Mouse (Mus musculus) embryonic facial prominence, embryonic 11.5 days (tissue): Measurements from ENCODE around the gene Vdr. TPM values are rescaled to one million over a fixed set of nuclear protein-coding genes. Genes with fewer than 3 reads are reported as not detected.

Source experiments
- ATAC-seq: fragments of 200-750 bp; cut with Nextera tagmentation; replicated peaks from 2 replicates; pipeline ENCODE4 v1.8.0; 2017; ENCODE audit warnings: low read depth; ENCODE audit not compliant: insufficient number of reproducible peaks, low FRiP score, low TSS enrichment
- DNase-seq: peaks from one replicate; pipeline ENCODE4 v3.0.0-alpha.2; 2015; ENCODE audit warnings: low spot score
- H3K27ac ChIP-seq: fragments of 300-500 bp; sonication (generic); replicated peaks from 2 replicates; pipeline ENCODE4 v1.5.1; 2014; ENCODE audit warnings: mild to moderate bottlenecking, low read depth, low read length, control low read depth
- H3K27me3 ChIP-seq: fragments of 300-500 bp; sonication (generic); 2 replicates; pipeline ENCODE4 v1.6.1; 2014; ENCODE audit warnings: mild to moderate bottlenecking, low read length, moderate library complexity, mixed read lengths; ENCODE audit not compliant: control insufficient read depth, insufficient read depth
- H3K36me3 ChIP-seq: fragments of 300-500 bp; sonication (generic); replicated peaks from 2 replicates; pipeline ENCODE4 v1.6.1; 2014; ENCODE audit warnings: low read depth, mild to moderate bottlenecking, low read length, moderate library complexity, mixed read lengths; ENCODE audit not compliant: control insufficient read depth, insufficient read depth
- H3K4me1 ChIP-seq: fragments of 300-500 bp; sonication (generic); 2 replicates; pipeline ENCODE4 v1.6.1; 2014; ENCODE audit warnings: low read length, mixed read lengths; ENCODE audit not compliant: control insufficient read depth, insufficient read depth
- H3K4me2 ChIP-seq: fragments of 300-500 bp; sonication (generic); 2 replicates; pipeline ENCODE4 v1.6.1; 2014; ENCODE audit warnings: low read depth, mild to moderate bottlenecking, control low read depth, low read length, moderate library complexity
- H3K4me3 ChIP-seq: fragments of 300-500 bp; sonication (generic); 2 replicates; pipeline ENCODE4 v1.5.1; 2014; ENCODE audit warnings: low read depth, low read length, control low read depth
- H3K9ac ChIP-seq: fragments of 300-500 bp; sonication (generic); replicated peaks from 2 replicates; pipeline ENCODE4 v1.6.1; 2014; ENCODE audit warnings: mild to moderate bottlenecking, control low read depth, low read length
- H3K9me3 ChIP-seq: fragments of 300-500 bp; sonication (generic); replicated peaks from 2 replicates; pipeline ENCODE4 v1.6.1; 2016; ENCODE audit warnings: mild to moderate bottlenecking, low read length, inconsistent platforms, mixed read lengths; ENCODE audit not compliant: control insufficient read depth
- WGBS: fragments of 180-500 bp; shearing (Covaris S2); extraction: QIAGEN DNeasy Blood & Tissue Kit; methylation state at CpG from one replicate; pipeline ENCODE4 v1.1.7; 2014; 5-methylcytosine and 5-hydroxymethylcytosine counted together
- polyA plus RNA-seq: library from polyadenylated mRNA; unstranded; fragments of >200 nt; fragmentation: Nextera tagmentation; extraction: Ambion mirVana; gene quantifications from 2 replicates; pipeline ENCODE4 v1.2.1, GENCODE M21; 2014

The Vdr gene
- polyA plus RNA-seq, 1 experiment from 2014 or later: 0.29 TPM

DNA sequence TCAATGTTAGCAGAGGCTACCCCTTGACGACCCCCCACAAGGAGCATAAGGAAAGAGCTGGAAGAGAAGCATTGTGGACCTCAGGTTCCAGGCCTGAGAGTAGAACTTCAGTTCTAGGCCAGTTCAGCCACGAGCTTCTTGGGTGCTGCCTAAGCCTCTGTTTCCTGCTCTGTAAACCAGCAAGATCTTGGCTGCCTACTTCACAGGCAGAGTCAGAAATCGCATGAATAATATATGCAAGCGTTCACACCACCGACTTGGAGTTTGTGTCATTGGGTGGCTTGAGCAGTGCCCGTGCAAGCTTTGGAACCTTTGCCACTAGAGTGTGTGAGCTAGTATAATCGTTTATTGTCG is 73.6 kb downstream of the Vdr start:
- DNase-seq (no peak), ATAC-seq (no peak)
- H3K4me2 ChIP-seq: no peak overlapping the region
- H3K27me3 ChIP-seq: no peaks in the 10 kb centered on the region
- H3K4me1 ChIP-seq: peaks cover 6% of the 10 kb centered on the region
- H3K27ac ChIP-seq: no peak overlapping the region
- no peak overlapping the region for H3K9ac ChIP-seq
- H3K36me3 ChIP-seq: no peaks in the 10 kb centered on the region
- H3K9me3 ChIP-seq: no peaks in the 10 kb centered on the region
- WGBS: 69% methylated on average over 8 of the region's 8 CpGs
- no peak overlapping the region for H3K4me3 ChIP-seq

DNA sequence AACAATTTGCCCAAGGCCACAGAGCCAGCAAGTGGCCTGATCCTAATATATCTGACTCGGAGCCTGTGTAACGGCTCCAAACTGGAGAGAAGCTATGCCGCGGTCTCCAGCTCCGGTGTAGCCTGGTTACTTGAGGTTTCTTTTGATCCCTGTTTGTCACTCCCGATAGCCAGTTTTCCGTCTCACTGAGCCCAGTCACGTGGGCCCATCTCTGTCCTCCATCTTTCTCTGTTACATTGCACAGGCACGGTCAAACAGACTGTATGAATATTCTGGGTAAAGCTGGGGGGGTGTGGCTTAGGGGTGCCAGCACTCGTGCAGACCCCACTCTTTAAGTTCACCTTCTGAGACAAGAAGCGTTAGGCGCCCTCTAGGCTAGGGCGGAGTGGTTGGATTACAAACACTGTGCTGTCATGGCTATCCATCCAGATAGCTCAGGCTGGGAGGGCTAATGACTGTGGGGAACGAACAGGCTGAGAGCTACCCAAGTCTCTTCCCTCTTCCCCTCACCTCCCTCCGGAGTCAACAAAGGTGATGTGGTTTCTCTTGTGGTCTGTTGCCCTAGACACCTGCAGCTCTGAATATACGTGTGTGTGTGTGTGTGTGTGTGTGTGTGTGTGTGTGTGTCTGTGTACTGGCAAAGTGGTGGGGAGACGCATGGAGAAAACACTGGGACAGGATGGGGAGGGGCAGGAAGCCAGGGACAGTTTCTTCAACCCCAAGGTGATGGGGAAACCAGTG is 74.1 kb downstream of the Vdr start:
- Histone ChIP-seq H3K9ac (no peak overlapping the region), H3K27ac (no peak overlapping the region), H3K4me1 (peaks cover 6% of the 10 kb centered on the region), H3K27me3 (no peaks in the 10 kb centered on the region), H3K36me3 (no peaks in the 10 kb centered on the region), H3K4me2 (no peak overlapping the region), H3K4me3 (no peak overlapping the region), H3K9me3 (no peaks in the 10 kb centered on the region)
- DNase-seq (no peak), ATAC-seq (no peak)
- WGBS: 53% methylated on average over 17 of the region's 17 CpGs

DNA sequence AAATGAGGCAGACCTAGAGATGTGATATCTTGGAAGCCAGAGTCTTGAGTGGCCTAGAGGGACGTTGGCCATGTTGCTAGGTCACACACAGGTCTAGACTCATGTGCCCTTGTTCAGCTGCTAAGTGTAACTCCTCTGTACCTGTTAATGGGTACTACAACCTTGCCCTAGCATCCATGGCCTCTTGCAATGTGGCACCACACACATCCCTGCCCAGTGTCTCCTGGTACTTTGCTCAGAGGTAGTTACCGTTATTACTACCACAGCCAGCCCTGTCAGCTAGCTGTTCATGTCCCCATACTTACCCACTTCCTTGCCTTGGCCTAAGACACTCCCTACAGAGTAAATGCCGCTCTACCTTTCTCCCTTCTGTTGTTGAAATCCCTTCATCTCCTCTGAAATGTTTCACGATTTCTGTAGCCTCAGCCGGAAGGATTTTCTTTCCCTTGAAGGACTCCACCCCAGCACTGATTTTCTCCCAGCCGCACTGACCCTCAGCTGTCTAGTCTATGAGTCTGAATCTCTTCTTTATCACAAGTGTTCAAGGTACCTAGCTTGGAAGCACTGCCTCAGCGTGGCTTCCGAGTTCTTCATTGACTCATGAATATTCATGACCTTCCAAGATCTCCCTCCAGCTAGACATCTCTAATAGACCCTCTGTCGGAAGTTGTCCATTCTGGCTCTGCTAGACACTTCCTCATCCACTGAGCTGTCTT is 77.5 kb downstream of the Vdr start:
- WGBS: 47% methylated on average over 9 of the region's 9 CpGs
- no peak for ATAC-seq
- no peak for DNase-seq
- H3K36me3 ChIP-seq: no peaks in the 10 kb centered on the region
- peaks cover 5% of the 10 kb centered on the region for H3K4me1 ChIP-seq
- no peak overlapping the region for H3K27ac ChIP-seq
- H3K9ac ChIP-seq: no peak overlapping the region
- H3K27me3 ChIP-seq: no peaks in the 10 kb centered on the region
- H3K4me3 ChIP-seq: no peak overlapping the region
- no peak overlapping the region for H3K4me2 ChIP-seq
- no peaks in the 10 kb centered on the region for H3K9me3 ChIP-seq

DNA sequence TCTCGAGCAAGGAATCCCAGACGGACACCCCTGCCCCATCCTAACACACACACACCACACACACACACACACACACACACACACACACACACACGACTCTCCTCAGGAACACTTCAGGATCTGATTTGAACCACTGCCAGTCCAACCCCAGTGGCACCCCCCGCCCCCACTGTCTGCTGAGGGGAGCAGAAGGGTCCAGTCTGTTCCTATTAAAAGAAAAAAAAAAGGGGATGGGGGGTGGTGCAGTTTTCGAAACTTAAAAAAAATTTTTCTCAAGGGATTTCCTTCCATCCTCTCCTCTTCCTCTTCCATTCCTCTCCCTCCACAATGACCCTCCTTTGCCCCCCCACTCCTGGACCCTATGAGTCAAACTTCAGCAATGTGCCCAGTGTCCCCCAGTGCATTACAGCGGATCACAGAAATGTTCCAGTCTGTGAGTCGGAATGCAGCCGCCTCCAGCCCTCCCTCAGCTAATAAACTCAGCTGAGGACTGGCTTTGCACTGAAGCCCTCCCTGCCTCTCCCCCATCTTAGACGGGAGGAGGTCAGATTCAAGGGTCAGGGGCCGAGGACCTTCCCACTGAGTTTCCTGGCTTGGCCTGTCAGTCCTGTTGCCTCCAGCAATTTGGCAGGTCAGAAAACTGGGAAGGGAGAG is 78.3 kb downstream of the Vdr start:
- no peaks in the 10 kb centered on the region for H3K9me3 ChIP-seq
- 2% methylated on average over 10 of the region's 10 CpGs for WGBS
- H3K4me2 ChIP-seq: peak overlapping the region; percentile 79
- H3K27ac ChIP-seq: peak overlapping the region; percentile 91
- H3K4me1 ChIP-seq: peaks cover 5% of the 10 kb centered on the region
- peak overlapping the region; percentile 99 for H3K9ac ChIP-seq
- ATAC-seq (no peak), DNase-seq (peak; percentile 35)
- H3K36me3 ChIP-seq: no peaks in the 10 kb centered on the region
- H3K4me3 ChIP-seq: peak overlapping the region; percentile 96
- H3K27me3 ChIP-seq: no peaks in the 10 kb centered on the region

DNA sequence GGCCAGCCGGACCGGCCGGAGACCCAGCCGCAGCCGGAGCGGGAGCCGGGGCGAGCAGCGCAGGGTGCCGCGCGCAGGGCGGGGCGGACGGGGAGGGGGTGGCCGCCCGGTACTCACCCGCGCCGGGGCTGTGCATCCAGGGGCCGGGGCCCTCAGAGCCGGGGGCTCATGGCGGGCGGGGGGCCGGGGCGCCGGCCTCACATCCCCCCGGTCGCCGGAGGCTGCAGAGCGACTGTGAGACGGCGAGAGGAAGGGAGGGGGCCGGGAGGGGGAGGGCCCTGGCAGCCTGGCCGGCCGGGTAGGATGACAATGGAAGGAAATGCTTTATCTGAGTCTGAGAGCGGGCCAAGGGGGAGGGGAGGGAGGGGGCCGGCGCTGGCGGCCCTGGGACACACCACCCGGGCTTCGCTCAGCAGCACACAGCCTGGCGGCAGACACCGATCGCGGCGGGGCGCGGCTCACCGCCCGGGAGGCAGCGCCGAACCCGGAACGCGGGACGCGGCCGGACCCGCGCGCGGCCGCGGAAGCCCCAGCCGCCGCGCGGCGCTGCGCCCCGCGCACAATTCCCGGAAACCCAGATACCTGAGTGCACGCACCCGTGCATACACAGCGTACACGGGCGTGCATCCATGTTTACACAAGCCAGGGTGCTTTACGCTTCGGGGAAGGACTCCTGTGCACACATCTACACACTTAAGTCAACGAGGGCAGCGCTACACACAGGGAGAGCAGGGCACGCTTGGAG is 79.0 kb downstream of the Vdr start:
- Histone ChIP-seq H3K9me3 (no peaks in the 10 kb centered on the region), H3K4me1 (peaks cover 7% of the 10 kb centered on the region), H3K27me3 (no peaks in the 10 kb centered on the region), H3K4me2 (peak overlapping the region; percentile 79), H3K27ac (peak overlapping the region; percentile 91), H3K4me3 (peak overlapping the region; percentile 96), H3K36me3 (no peaks in the 10 kb centered on the region), H3K9ac (peak overlapping the region; percentile 99)
- ATAC-seq (peak; percentile 82), DNase-seq (peak; percentile 82)
- under 1% methylated on average over 50 of the region's 84 CpGs for WGBS

DNA sequence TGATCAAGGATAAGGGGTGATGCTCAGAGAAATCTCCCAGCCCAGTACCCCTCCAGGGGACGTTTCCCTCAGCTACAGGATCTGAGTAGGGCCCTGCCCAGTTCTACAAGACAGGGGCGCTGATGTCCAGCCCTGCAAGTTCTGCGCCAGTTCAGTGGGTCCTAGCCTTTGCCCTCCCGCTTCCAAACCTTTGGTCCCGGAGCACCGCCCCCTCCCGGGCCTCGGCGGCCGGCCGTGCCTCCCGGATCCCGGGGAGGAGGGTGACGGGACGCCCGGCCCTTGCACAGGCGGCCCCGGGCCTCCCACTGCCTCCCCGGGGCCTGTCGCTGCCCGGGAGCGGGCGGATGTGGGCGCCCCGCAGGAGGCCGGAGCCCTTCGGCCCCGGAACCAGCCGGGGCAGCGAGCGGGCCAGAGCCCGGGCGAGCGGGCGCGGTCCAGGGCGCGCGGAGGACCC is 79.6 kb downstream of the Vdr start:
- no peaks in the 10 kb centered on the region for H3K36me3 ChIP-seq
- H3K9me3 ChIP-seq: no peaks in the 10 kb centered on the region
- peak overlapping the region; percentile 99 for H3K9ac ChIP-seq
- peak overlapping the region; percentile 79 for H3K4me2 ChIP-seq
- peak overlapping the region; percentile 96 for H3K4me3 ChIP-seq
- peak overlapping the region; percentile 91 for H3K27ac ChIP-seq
- under 1% methylated on average over 39 of the region's 39 CpGs for WGBS
- H3K4me1 ChIP-seq: peaks cover 7% of the 10 kb centered on the region
- DNase-seq (peak; percentile 47), ATAC-seq (peak; percentile 26)
- H3K27me3 ChIP-seq: no peaks in the 10 kb centered on the region

DNA sequence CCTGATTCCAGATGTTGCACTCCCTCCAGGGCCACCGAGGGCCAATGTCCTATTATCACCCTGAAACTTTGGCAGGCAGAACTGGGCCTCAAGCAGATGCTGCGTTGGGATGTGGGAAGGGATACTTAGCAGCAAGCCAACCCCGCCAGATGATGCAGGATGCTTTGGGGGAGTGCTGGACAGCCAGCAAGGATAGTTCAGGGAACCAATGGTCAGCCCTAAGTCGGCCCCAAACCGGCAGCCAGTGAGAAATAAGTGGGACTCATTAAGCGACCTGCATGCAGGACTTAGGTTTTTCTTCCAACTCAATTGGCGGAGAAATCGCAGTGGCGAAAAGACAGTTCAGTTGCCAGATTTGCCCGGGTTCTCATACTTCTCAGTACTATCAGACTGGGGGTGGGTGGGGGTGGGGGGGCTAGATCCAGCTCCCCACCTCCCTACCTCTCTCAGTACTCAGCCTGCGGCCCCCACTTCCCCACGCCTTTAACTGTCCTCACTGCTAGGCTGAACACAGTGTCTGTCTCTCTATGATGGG is 80.1 kb downstream of the Vdr start:
- ATAC-seq (no peak; the same call in 1 of the 2 replicates), DNase-seq (no peak)
- peak overlapping the region; percentile 99 for H3K9ac ChIP-seq
- no peaks in the 10 kb centered on the region for H3K27me3 ChIP-seq
- WGBS: 4% methylated on average over 12 of the region's 12 CpGs
- peak overlapping the region; percentile 91 for H3K27ac ChIP-seq
- H3K4me1 ChIP-seq: peaks cover 12% of the 10 kb centered on the region
- H3K36me3 ChIP-seq: no peaks in the 10 kb centered on the region
- no peaks in the 10 kb centered on the region for H3K9me3 ChIP-seq
- peak overlapping the region; percentile 96 for H3K4me3 ChIP-seq
- H3K4me2 ChIP-seq: peak overlapping the region; percentile 79
